Mouse (Mus musculus) embryonic facial prominence, embryonic 11.5 days (tissue): ENCODE data around the gene Mfap1b. TPM values are rescaled to one million over a fixed set of nuclear protein-coding genes. Genes with fewer than 3 reads are reported as not detected.

Source experiments
- ATAC-seq: fragments of 200-750 bp; cut with Nextera tagmentation; replicated peaks from 2 replicates; pipeline ENCODE4 v1.8.0; 2017; ENCODE audit warnings: low read depth; ENCODE audit not compliant: insufficient number of reproducible peaks, low FRiP score, low TSS enrichment
- DNase-seq: peaks from one replicate; pipeline ENCODE4 v3.0.0-alpha.2; 2015; ENCODE audit warnings: low spot score
- H3K27ac ChIP-seq: fragments of 300-500 bp; sonication (generic); replicated peaks from 2 replicates; pipeline ENCODE4 v1.5.1; 2014; ENCODE audit warnings: mild to moderate bottlenecking, low read depth, low read length, control low read depth
- H3K27me3 ChIP-seq: fragments of 300-500 bp; sonication (generic); 2 replicates; pipeline ENCODE4 v1.6.1; 2014; ENCODE audit warnings: mild to moderate bottlenecking, low read length, moderate library complexity, mixed read lengths; ENCODE audit not compliant: control insufficient read depth, insufficient read depth
- H3K36me3 ChIP-seq: fragments of 300-500 bp; sonication (generic); replicated peaks from 2 replicates; pipeline ENCODE4 v1.6.1; 2014; ENCODE audit warnings: low read depth, mild to moderate bottlenecking, low read length, moderate library complexity, mixed read lengths; ENCODE audit not compliant: control insufficient read depth, insufficient read depth
- H3K4me1 ChIP-seq: fragments of 300-500 bp; sonication (generic); 2 replicates; pipeline ENCODE4 v1.6.1; 2014; ENCODE audit warnings: low read length, mixed read lengths; ENCODE audit not compliant: control insufficient read depth, insufficient read depth
- H3K4me2 ChIP-seq: fragments of 300-500 bp; sonication (generic); 2 replicates; pipeline ENCODE4 v1.6.1; 2014; ENCODE audit warnings: low read depth, mild to moderate bottlenecking, control low read depth, low read length, moderate library complexity
- H3K4me3 ChIP-seq: fragments of 300-500 bp; sonication (generic); 2 replicates; pipeline ENCODE4 v1.5.1; 2014; ENCODE audit warnings: low read depth, low read length, control low read depth
- H3K9ac ChIP-seq: fragments of 300-500 bp; sonication (generic); replicated peaks from 2 replicates; pipeline ENCODE4 v1.6.1; 2014; ENCODE audit warnings: mild to moderate bottlenecking, control low read depth, low read length
- H3K9me3 ChIP-seq: fragments of 300-500 bp; sonication (generic); replicated peaks from 2 replicates; pipeline ENCODE4 v1.6.1; 2016; ENCODE audit warnings: mild to moderate bottlenecking, low read length, inconsistent platforms, mixed read lengths; ENCODE audit not compliant: control insufficient read depth
- WGBS: fragments of 180-500 bp; shearing (Covaris S2); extraction: QIAGEN DNeasy Blood & Tissue Kit; methylation state at CpG from one replicate; pipeline ENCODE4 v1.1.7; 2014; 5-methylcytosine and 5-hydroxymethylcytosine counted together
- polyA plus RNA-seq: library from polyadenylated mRNA; unstranded; fragments of >200 nt; fragmentation: Nextera tagmentation; extraction: Ambion mirVana; gene quantifications from 2 replicates; pipeline ENCODE4 v1.2.1, GENCODE M21; 2014

Mfap1b gene
- polyA plus RNA-seq, 1 experiment from 2014 or later, result 74.6 TPM

GRCm38 (mm10) chr2:121441800-121442199 lies 32.1 kb downstream of the Mfap1b start:
- H3K4me3 ChIP-seq, result peak overlapping the region; percentile 44
- peak overlapping the region; percentile 45 for H3K9ac ChIP-seq
- peak overlapping the region; percentile 79 for H3K4me2 ChIP-seq
- DNase-seq (no peak), ATAC-seq (peak; percentile 27; the same call in 1 of the 2 replicates)
- H3K27me3 ChIP-seq, result no peaks in the 10 kb centered on the region
- H3K27ac ChIP-seq, result no peak overlapping the region
- H3K9me3 ChIP-seq, result no peaks in the 10 kb centered on the region
- H3K4me1 ChIP-seq, result no peaks in the 10 kb centered on the region
- WGBS, result 7% methylated on average over 11 of the region's 11 CpGs
- H3K36me3 ChIP-seq, result peaks cover 9% of the 10 kb centered on the region

GRCm38 (mm10) chr2:121440834-121441605 lies 32.8 kb downstream of the Mfap1b start:
- DNase-seq, result no peak
- no peak overlapping the region for H3K27ac ChIP-seq
- H3K36me3 ChIP-seq, result peaks cover 9% of the 10 kb centered on the region
- no peaks in the 10 kb centered on the region for H3K9me3 ChIP-seq
- no peak overlapping the region for H3K4me2 ChIP-seq
- H3K27me3 ChIP-seq, result no peaks in the 10 kb centered on the region
- no peak for ATAC-seq
- no peak overlapping the region for H3K9ac ChIP-seq
- 54% methylated on average over 5 of the region's 5 CpGs for WGBS
- no peak overlapping the region for H3K4me3 ChIP-seq
- H3K4me1 ChIP-seq, result no peaks in the 10 kb centered on the region

GRCm38 (mm10) chr2:121439746-121440145 lies 34.1 kb downstream of the Mfap1b start:
- Histone ChIP-seq H3K27ac (no peak overlapping the region), H3K4me1 (no peaks in the 10 kb centered on the region), H3K4me3 (no peak overlapping the region), H3K9ac (no peak overlapping the region), H3K36me3 (peaks cover 15% of the 10 kb centered on the region), H3K9me3 (no peaks in the 10 kb centered on the region), H3K27me3 (no peaks in the 10 kb centered on the region), H3K4me2 (no peak overlapping the region)
- DNase-seq, result no peak
- WGBS, result 78% methylated on average over 4 of the region's 4 CpGs
- no peak for ATAC-seq

- Histone ChIP-seq H3K27ac (no peak overlapping the region), H3K4me3 (no peak overlapping the region), H3K36me3 (peaks cover 17% of the 10 kb centered on the region), H3K4me2 (no peak overlapping the region), H3K9me3 (no peaks in the 10 kb centered on the region), H3K4me1 (no peaks in the 10 kb centered on the region), H3K9ac (no peak overlapping the region), H3K27me3 (no peaks in the 10 kb centered on the region)
- ATAC-seq (no peak), DNase-seq (peak; percentile 54)
- WGBS, result 100% methylated on average over 1 of the region's 1 CpGs
Observed at GRCm38 (mm10) chr2:121434854-121435253, 39.0 kb downstream of the Mfap1b start.

GRCm38 (mm10) chr2:121425890-121426289 lies 48.0 kb downstream of the Mfap1b start:
- ATAC-seq (no peak), DNase-seq (no peak)
- Histone ChIP-seq H3K4me1 (no peaks in the 10 kb centered on the region), H3K27ac (no peak overlapping the region), H3K9ac (no peak overlapping the region), H3K36me3 (peaks cover 8% of the 10 kb centered on the region), H3K27me3 (no peaks in the 10 kb centered on the region), H3K4me2 (no peak overlapping the region), H3K9me3 (no peaks in the 10 kb centered on the region), H3K4me3 (no peak overlapping the region)
- WGBS, result 98% methylated on average over 2 of the region's 2 CpGs

GRCm38 (mm10) chr2:121423166-121423565 lies 50.7 kb downstream of the Mfap1b start:
- Histone ChIP-seq H3K4me1 (no peaks in the 10 kb centered on the region), H3K9ac (no peak overlapping the region), H3K4me2 (no peak overlapping the region), H3K36me3 (peaks cover 10% of the 10 kb centered on the region), H3K27me3 (no peaks in the 10 kb centered on the region), H3K4me3 (no peak overlapping the region), H3K9me3 (no peaks in the 10 kb centered on the region), H3K27ac (no peak overlapping the region)
- DNase-seq (no peak), ATAC-seq (no peak)
- 89% methylated on average over 2 of the region's 2 CpGs for WGBS

GRCm38 (mm10) chr2:121418476-121418875 lies 55.4 kb downstream of the Mfap1b start:
- H3K4me2 ChIP-seq, result no peak overlapping the region
- H3K4me1 ChIP-seq, result no peaks in the 10 kb centered on the region
- DNase-seq, result no peak
- no peak overlapping the region for H3K27ac ChIP-seq
- no peak overlapping the region for H3K4me3 ChIP-seq
- no peaks in the 10 kb centered on the region for H3K9me3 ChIP-seq
- H3K9ac ChIP-seq, result no peak overlapping the region
- H3K36me3 ChIP-seq, result peaks cover 9% of the 10 kb centered on the region
- ATAC-seq, result no peak
- 87% methylated on average over 3 of the region's 3 CpGs for WGBS
- no peaks in the 10 kb centered on the region for H3K27me3 ChIP-seq

- 95% methylated on average over 6 of the region's 6 CpGs for WGBS
- H3K27ac ChIP-seq, result no peak overlapping the region
- H3K4me3 ChIP-seq, result no peak overlapping the region
- DNase-seq, result no peak
- no peaks in the 10 kb centered on the region for H3K27me3 ChIP-seq
- no peak overlapping the region for H3K9ac ChIP-seq
- H3K36me3 ChIP-seq, result peaks cover 7% of the 10 kb centered on the region
- no peak overlapping the region for H3K4me2 ChIP-seq
- ATAC-seq, result no peak
- no peaks in the 10 kb centered on the region for H3K9me3 ChIP-seq
- H3K4me1 ChIP-seq, result no peaks in the 10 kb centered on the region
Observed at GRCm38 (mm10) chr2:121416356-121416755, 57.5 kb downstream of the Mfap1b start.
